Mouse (Mus musculus) brain, embryonic 18.5 days (tissue): ENCODE data around the gene Igf1r.

Source experiments
- DNase-seq: peaks from one replicate; pipeline ENCODE4 v3.0.0-alpha.2; 2012; ENCODE audit warnings: low read depth, low spot score

Igf1r gene

DNA sequence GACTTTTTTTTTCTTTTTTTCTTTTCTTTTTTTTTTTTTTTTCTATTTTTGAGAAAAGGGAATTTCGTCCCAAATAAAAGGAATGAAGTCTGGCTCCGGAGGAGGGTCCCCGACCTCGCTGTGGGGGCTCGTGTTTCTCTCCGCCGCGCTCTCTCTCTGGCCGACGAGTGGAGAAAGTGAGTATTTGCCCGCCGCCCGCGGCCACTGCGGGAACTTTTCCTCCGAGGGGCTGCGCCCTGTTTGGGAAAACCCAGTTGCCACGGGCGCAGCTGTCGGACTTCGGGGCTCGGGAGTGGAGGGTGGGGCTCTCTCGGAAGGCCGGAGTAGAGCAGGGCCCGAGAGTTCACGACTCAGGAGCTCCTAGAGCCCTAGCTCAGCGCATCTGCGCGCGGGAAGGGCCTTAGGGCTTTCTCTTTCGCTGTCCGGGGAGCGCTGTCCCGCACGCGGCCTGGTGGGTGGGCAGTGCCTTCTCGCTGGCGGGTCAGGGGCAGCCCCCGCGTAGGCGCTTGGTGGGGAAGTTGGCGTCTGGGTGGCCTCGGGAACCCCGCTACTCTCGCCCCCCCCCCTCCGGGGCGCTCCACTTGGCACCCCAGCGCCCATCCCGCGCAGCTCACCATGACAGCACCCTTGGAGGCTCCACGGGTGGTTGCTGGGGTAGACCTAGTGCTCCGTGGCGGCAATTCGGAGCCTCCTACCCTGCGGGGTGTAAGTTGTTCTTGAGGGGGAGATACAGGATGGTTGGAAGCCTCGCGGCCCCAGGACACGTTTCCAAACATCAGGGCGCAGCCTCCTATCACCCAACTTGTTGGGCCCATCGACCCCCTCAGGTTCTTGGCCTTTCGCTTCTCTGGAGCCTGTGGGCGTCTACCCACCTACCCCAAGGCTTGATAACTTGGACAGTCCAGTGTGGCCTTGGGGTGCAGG lies at the start of gene Igf1r:
Gene Igf1r (plus strand): TSS at position 51 of the 924 bp plus-strand sequence.
- DNase-seq = no peak

- no peak for DNase-seq
These were observed 46.3 kb upstream of the Igf1r start for GRCm38 (mm10) chr7:67906358-67906757.

DNA sequence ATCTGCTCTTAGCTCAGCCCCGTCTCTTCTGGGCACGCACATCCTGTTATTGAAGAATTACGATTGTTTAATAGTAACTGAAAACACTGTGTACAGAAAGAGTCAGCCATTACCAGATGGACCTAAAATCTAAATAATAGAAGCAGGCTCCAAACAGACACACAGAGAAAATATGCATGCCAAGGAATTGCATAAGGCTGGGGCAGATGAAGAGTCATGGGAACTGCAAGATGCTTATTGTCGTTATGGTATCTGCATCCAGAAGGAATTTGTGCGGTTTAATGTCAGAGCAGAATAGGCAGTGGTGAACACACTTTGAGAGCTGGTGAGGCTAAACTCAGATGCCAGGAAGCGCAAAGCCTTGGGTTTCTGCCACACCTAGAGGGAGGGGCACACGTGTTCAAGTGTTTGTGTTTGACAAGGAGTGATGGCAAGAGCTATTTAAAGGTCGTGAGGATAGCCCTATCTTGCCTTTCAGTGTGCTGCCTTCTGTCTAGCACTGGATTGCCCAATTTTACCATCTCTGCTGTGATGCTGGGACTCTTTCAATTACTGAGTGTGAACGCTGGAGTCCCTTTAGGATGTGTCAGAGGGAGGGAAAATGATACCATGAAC lies 44.7 kb upstream of the Igf1r start:
- no peak for DNase-seq

DNA sequence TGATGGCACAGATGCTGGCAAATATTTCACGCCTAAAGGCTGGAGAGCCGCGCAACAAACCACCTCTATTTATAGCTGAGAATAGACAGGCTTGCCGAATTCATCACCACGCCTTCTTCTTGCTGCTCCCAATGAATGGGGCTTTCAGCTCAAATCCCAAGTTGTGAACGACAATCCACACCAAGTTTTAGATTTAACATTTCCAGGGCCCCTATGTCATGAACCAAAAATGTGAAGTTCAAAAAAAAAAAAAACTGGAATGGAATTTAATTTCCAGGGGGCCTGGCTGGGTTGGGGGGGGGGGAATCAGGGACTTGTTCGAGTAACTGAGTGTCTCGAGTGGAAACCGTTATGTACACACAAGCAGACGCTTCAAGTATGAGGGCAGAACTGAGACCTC lies 42.1 kb upstream of the Igf1r start:
- DNase-seq = peak; percentile 39

- no peak for DNase-seq
These were observed 41.7 kb upstream of the Igf1r start for GRCm38 (mm10) chr7:67910947-67911346.

DNA sequence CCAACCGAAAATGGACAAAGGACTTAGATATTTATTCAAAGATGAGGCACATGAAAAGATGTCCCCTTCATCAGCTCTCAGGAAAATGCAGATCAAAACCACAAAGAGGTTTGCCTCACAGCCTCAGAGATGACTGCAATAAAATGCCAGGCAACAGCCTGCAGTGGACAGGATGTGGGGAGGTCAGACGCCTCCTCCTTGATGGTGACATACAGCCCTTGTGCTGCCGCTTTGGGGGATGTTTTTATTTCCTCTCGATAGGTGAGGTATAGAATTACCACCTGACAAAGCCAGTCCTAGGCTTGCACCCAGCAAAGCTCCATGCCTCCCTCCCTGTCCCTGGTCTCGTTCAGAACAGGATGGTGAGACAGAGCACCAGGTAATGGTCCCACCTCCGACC lies 40.8 kb upstream of the Igf1r start:
- DNase-seq = no peak

- no peak for DNase-seq
These were observed 35.7 kb upstream of the Igf1r start for GRCm38 (mm10) chr7:67916960-67917359.

GRCm38 (mm10) chr7:67917753-67918152 lies 34.9 kb upstream of the Igf1r start:
- no peak for DNase-seq

GRCm38 (mm10) chr7:67919467-67919866 lies 33.2 kb upstream of the Igf1r start:
- DNase-seq = no peak

- DNase-seq = no peak
These were observed 28.4 kb upstream of the Igf1r start for GRCm38 (mm10) chr7:67924215-67924614.

- DNase-seq = no peak
These were observed 22.5 kb upstream of the Igf1r start for GRCm38 (mm10) chr7:67930132-67930531.

- DNase-seq = no peak
These were observed 15.8 kb upstream of the Igf1r start for GRCm38 (mm10) chr7:67936801-67937200.

- DNase-seq = no peak
These were observed 8.8 kb upstream of the Igf1r start for GRCm38 (mm10) chr7:67943805-67944204.

- no peak for DNase-seq
These were observed 5.7 kb upstream of the Igf1r start for GRCm38 (mm10) chr7:67946901-67947300.

DNA sequence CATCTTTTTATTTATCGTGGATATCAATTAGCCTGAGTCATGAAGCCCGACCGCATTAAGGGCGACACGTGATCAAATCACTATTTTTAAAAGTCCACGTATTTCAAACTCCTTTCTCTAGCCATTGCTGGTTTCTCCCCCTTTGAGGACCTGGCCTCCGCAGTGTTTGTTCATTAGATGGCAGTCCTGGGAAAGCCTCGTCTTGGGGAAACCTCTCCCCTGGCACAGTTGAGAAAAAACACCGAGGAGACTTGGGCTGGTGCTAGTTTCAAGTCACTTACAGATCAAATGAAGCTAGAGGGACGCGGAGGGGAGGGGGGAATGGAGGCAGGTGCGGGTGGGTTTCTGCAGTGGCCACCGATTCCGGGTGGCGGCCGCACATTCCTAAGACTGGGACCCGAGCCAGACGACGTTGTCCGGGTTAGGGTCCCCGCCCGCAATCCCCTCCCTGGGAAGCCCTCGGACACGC lies 2.2 kb upstream of the Igf1r start:
- DNase-seq = peak; percentile 36

DNA sequence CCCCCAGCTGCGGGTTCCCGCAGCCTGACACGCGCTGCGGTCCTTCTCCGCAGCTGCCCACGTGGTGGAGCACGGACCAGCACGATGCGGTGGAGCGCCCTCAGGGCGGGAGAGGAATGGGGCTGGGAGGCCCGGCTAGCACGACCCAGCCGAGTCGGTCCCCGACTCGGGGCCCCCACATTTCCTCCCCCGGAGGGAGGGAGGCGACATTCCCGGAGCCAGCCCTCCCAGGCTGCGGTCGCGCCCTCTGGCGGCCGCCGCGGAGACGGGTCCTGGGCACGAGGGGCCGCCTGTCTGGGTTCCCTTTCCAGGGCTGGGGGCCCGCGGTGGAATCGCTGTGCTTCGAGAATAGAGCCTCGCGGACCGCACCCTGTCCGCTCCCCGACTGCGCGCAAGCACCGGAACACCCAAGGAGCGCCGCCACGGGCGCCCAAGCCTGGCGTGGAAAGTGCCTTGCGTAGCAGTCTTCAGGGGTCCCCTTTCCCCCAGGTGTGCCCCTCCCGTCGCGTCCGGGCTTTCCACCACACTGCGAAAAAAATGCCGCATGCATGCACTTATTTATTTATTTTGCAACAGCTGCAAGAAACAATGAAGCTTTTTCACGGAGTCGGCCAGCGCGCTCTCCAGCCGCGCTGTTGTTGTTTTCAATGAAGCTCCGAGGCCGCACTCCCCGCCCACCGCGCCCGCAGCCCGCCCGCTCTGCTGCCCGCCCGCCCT lies 1.7 kb upstream of the Igf1r start:
- peak; percentile 65 for DNase-seq

- DNase-seq = peak; percentile 94
These were observed 1.0 kb upstream of the Igf1r start for GRCm38 (mm10) chr7:67951532-67952035.

DNA sequence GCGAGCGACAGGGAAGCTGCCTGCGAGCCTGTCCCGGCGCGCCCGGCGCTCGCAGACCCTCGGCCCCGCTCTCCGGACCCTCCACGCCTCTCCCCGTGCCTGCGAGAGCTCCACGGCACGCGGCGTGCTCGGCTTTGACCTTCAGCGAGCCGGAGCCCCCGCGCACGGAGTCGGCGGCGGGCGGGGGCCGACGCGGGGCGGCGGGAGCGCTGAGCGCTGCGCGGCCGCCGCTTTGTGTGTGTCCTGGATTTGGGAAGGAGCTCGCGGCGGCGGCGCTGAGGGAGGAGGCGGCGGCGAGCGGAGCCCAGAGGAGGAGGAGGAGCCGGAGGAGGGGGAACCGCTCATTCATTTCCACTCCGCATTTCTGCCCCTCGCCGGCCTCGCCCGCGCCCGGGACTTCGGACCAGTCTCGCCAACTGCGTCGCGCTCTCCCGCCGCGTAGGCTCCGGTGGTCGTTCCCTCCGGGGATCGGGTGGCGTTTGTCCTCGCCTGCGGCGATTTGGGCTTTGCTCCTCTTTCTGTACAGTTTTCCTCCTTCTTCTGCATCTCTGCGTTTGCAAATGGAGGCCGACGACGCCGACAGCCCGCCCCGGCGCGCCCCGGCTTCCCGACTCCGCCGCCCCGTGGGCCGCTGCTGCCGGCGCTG lies 468 bp upstream of the Igf1r start:
- DNase-seq = peak; percentile 54

- no peak for DNase-seq
These were observed 1.2 kb downstream of the Igf1r start for GRCm38 (mm10) chr7:67953764-67954242.

- DNase-seq = no peak
These were observed 2.1 kb downstream of the Igf1r start for GRCm38 (mm10) chr7:67954591-67955185.

DNA sequence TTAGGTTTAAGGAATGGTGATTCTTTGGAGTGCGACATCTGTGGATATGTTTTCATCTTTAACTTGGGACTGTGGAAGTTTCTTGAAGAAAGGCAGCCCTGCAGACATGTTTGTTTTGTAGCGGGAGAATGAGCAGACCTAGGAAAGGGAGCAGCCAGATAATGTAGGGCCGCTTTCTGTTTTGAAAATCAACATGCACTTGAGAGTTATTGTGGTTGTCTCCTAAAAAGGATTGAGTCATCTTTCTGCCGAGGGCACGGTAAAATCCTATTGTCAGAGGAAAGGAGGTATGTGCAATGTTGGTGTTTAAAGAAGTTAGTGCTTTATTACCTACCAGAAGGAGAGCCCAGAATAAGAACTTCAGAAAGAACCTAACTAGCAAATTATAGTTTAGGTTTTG lies 2.6 kb downstream of the Igf1r start:
- no peak for DNase-seq
